Mouse (Mus musculus): ENCODE measurements at regions not wholly inside any gene's neighbourhood (a gene's known extent, or its start where the extent isn't known, plus 50 kb on each side); places are given as distances from the start of the nearest gene placed in this dataset.

GRCm38 (mm10) chr12:112426681-112427080 is 62.6 kb upstream of the A530016L24Rik start:
- ATAC-seq (replicated peaks; ENCODE audit: low FRiP score, low TSS enrichment, poor library complexity, severe bottlenecking), result no peak

GRCm38 (mm10) chr12:112430104-112430846 is 59.0 kb upstream of the A530016L24Rik start:
- no peak for ATAC-seq (replicated peaks; ENCODE audit: low FRiP score, low TSS enrichment, poor library complexity, severe bottlenecking)

- ATAC-seq (replicated peaks; ENCODE audit: low FRiP score, low TSS enrichment, poor library complexity, severe bottlenecking), result no peak
Measured at GRCm38 (mm10) chr12:112433315-112433714, 55.9 kb upstream of the A530016L24Rik start.

GRCm38 (mm10) chr12:112434673-112435294 is 54.5 kb upstream of the A530016L24Rik start:
- no peak for ATAC-seq (replicated peaks; ENCODE audit: low FRiP score, low TSS enrichment, poor library complexity, severe bottlenecking)

GRCm38 (mm10) chr12:112435295-112436110 is 53.7 kb upstream of the A530016L24Rik start:
- ATAC-seq (replicated peaks; ENCODE audit: low FRiP score, low TSS enrichment, poor library complexity, severe bottlenecking), result no peak

- no peak for ATAC-seq (replicated peaks; ENCODE audit: low FRiP score, low TSS enrichment, poor library complexity, severe bottlenecking)
Measured at GRCm38 (mm10) chr12:112437046-112437445, 52.2 kb upstream of the A530016L24Rik start.

- ATAC-seq (replicated peaks; ENCODE audit: low FRiP score, low TSS enrichment, poor library complexity, severe bottlenecking), result no peak
Measured at GRCm38 (mm10) chr12:112438206-112438605, 51.0 kb upstream of the A530016L24Rik start.

Measured in megakaryocyte-erythroid progenitor cell, adult 5-6 weeks (primary cell).